Mouse (Mus musculus): Measurements from ENCODE around the gene Ddb1. TPM values are rescaled to one million over a fixed set of nuclear protein-coding genes. Genes with fewer than 3 reads are reported as not detected.
A peak's percentile ranks its signal among the peaks of the same experiment; 100 is the strongest.

The Ddb1 gene
- polyA plus RNA-seq, 1 experiment from 2014 or later = 247 TPM

DNA sequence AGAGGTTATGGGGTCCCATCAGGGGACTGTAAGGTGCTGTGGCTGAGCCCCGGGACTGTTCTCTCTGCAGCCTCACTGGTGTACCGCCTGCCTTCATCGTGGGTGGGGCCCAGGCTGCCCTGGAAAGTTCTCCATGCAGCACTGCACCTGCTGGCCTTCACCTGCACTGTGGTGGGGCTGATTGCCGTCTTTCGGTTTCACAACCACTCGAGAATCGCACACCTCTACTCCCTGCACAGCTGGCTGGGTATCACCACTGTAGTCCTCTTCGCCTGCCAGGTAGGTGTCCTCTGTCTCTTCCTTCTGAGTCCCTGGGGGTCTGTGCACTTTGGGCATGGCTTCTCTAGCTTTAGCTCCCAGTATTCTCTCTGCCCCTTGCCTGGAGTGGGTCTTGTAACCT, 20.0 kb upstream of the Ddb1 start:
- no peak overlapping the region for H3K9ac ChIP-seq (replicated peaks; ENCODE audit: low read length)
- H3K27ac ChIP-seq (replicated peaks; ENCODE audit: low read depth, low read length) = no peak overlapping the region
- H3K4me3 ChIP-seq (replicated peaks; ENCODE audit: low read depth, low read length) = no peak overlapping the region
- DNase-seq (no peak), ATAC-seq (ENCODE audit: low FRiP score, low TSS enrichment) (no peak)
- peaks cover 6% of the 10 kb centered on the region for H3K36me3 ChIP-seq (ENCODE audit: control insufficient read depth, insufficient read depth, low read length)
- no peaks in the 10 kb centered on the region for H3K4me1 ChIP-seq (ENCODE audit: control insufficient read depth, insufficient read depth, low read length)
- no peaks in the 10 kb centered on the region for H3K9me3 ChIP-seq (ENCODE audit: control insufficient read depth, low read length)
- H3K27me3 ChIP-seq (ENCODE audit: control insufficient read depth, insufficient read depth, low read length) = no peaks in the 10 kb centered on the region
- H3K4me2 ChIP-seq (ENCODE audit: low read length) = no peak overlapping the region
- WGBS = 91% methylated on average over 8 of the region's 8 CpGs

DNA sequence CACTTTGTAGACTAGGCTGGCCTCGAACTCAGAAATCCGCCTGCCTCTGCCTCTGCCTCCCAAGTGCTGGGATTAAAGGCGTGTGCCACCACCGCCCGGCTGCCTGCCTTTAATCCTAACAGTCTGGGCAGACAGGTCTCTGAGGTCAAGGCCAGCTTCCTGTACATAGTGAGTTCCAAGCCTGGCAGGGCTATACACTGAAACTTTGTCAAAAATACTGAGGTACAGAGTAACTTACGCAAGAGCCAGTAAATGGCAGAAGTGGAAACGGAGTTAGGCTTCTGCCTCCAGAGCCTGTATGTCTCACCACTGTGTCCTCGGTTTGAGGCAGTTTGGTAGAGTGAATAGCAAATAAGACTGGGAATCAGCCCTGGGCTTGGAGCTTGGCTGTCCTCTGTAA, 17.9 kb upstream of the Ddb1 start:
- Histone ChIP-seq H3K4me2 (ENCODE audit: low read length) (no peak overlapping the region), H3K9me3 (ENCODE audit: control insufficient read depth, low read length) (no peaks in the 10 kb centered on the region), H3K36me3 (ENCODE audit: control insufficient read depth, insufficient read depth, low read length) (peaks cover 11% of the 10 kb centered on the region), H3K27me3 (ENCODE audit: control insufficient read depth, insufficient read depth, low read length) (no peaks in the 10 kb centered on the region), H3K4me3 (replicated peaks; ENCODE audit: low read depth, low read length) (no peak overlapping the region), H3K4me1 (ENCODE audit: control insufficient read depth, insufficient read depth, low read length) (no peaks in the 10 kb centered on the region), H3K27ac (replicated peaks; ENCODE audit: low read depth, low read length) (no peak overlapping the region), H3K9ac (replicated peaks; ENCODE audit: low read length) (no peak overlapping the region)
- no peak for DNase-seq
- WGBS = 91% methylated on average over 8 of the region's 8 CpGs
- no peak for ATAC-seq (ENCODE audit: low FRiP score, low TSS enrichment)

DNA sequence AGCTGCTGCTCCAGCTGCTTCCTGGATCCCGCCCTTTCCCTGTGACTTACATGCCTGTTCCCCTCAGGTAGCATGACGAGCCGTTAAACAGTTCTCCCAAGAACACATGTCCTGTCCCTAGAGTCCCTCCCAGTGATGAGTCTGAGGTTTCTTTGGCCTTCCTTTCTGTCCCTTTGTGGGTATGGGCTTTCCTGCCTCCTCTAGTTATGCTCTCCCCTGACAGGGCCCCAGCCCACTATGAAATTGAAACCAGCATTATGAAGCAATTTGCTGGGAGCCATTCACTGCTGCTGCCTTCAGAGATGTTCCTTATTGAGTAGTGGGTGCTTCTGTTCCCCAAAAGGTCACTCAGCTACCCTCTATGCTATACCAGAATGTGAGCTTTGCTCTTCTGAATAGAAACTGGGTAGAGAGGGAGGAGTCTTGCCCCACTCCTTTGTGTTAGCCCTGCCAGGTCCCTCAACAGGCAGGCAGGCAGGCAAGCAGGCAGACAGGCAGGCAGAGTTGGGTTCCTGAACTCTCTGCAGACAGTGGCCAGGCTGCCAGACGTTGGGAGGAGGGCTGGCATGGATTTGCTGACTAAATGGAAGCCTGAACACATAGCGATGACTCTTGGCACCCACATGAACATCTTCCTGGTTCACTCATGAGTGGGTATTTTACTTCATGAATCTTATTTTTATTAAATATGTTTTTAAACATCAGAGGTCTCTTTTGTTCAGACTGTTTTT, 15.8 kb upstream of the Ddb1 start:
- ATAC-seq (ENCODE audit: low FRiP score, low TSS enrichment) (no peak), DNase-seq (no peak)
- WGBS = 71% methylated on average over 5 of the region's 5 CpGs
- no peak overlapping the region for H3K4me2 ChIP-seq (ENCODE audit: low read length)
- H3K27me3 ChIP-seq (ENCODE audit: control insufficient read depth, insufficient read depth, low read length) = no peaks in the 10 kb centered on the region
- H3K4me1 ChIP-seq (ENCODE audit: control insufficient read depth, insufficient read depth, low read length) = no peaks in the 10 kb centered on the region
- no peaks in the 10 kb centered on the region for H3K9me3 ChIP-seq (ENCODE audit: control insufficient read depth, low read length)
- no peak overlapping the region for H3K4me3 ChIP-seq (replicated peaks; ENCODE audit: low read depth, low read length)
- peaks cover 31% of the 10 kb centered on the region for H3K36me3 ChIP-seq (ENCODE audit: control insufficient read depth, insufficient read depth, low read length)
- no peak overlapping the region for H3K27ac ChIP-seq (replicated peaks; ENCODE audit: low read depth, low read length)
- H3K9ac ChIP-seq (replicated peaks; ENCODE audit: low read length) = no peak overlapping the region

DNA sequence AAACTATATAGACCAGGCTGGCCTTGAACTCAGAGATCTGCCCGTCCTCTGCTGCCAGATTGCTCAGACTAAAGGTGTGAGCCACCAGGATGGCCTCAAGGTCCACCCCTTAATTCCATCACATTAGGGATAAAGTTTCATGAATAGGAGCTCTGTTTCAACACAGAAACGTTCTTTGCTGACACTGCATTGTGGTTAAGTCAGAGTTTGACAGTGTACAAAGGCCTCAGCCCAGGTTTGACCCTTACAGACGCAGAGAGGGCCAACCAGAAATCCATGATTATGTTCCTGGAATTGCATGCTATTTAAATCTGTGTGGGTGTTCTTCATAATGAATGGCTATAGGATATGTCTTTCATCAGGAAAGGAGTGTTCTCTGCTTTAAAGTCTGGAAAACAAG, 14.8 kb upstream of the Ddb1 start:
- Histone ChIP-seq H3K27ac (replicated peaks; ENCODE audit: low read depth, low read length) (no peak overlapping the region), H3K9me3 (ENCODE audit: control insufficient read depth, low read length) (no peaks in the 10 kb centered on the region), H3K4me2 (ENCODE audit: low read length) (no peak overlapping the region), H3K9ac (replicated peaks; ENCODE audit: low read length) (no peak overlapping the region), H3K27me3 (ENCODE audit: control insufficient read depth, insufficient read depth, low read length) (no peaks in the 10 kb centered on the region), H3K36me3 (ENCODE audit: control insufficient read depth, insufficient read depth, low read length) (peaks cover 39% of the 10 kb centered on the region), H3K4me1 (ENCODE audit: control insufficient read depth, insufficient read depth, low read length) (no peaks in the 10 kb centered on the region), H3K4me3 (replicated peaks; ENCODE audit: low read depth, low read length) (no peak overlapping the region)
- ATAC-seq (ENCODE audit: low FRiP score, low TSS enrichment) (no peak), DNase-seq (no peak)
- WGBS = 85% methylated on average over 3 of the region's 3 CpGs

DNA sequence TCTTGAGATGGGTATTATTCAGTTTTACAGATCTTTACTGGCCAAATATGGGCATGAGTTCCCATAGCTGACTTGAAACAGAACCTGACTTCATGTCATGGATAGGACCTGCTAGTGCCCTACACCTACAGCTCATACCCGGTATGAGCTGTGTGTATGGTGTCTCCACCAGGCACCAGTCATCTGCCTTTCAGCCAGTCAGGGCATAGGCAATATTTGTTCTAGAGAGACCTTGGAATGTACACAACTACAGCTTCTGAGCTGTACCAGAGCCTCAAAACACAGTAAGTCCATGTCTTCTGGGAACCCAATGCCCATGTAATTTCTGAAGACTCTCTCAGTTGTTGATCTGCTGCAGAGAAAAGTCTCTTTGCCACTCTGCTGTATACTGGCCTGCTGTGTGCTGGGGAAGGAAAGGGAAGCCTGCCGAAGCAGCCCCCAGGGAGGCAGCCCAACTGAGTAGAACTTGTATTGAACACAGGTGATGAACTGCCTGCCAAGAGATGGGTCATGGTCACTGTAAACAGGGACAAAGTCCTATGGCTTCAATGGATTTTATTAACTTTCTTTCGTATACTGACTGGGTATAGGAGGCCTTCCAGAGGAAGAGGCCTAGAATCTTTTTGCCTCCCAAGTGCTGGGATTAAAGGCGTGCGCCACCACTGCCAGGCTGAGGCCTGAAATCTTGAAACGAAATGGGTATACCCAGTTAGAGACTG, 13.3 kb upstream of the Ddb1 start:
- Histone ChIP-seq H3K9ac (replicated peaks; ENCODE audit: low read length) (no peak overlapping the region), H3K9me3 (ENCODE audit: control insufficient read depth, low read length) (no peaks in the 10 kb centered on the region), H3K4me2 (ENCODE audit: low read length) (no peak overlapping the region), H3K4me1 (ENCODE audit: control insufficient read depth, insufficient read depth, low read length) (no peaks in the 10 kb centered on the region), H3K27ac (replicated peaks; ENCODE audit: low read depth, low read length) (no peak overlapping the region), H3K27me3 (ENCODE audit: control insufficient read depth, insufficient read depth, low read length) (no peaks in the 10 kb centered on the region), H3K36me3 (ENCODE audit: control insufficient read depth, insufficient read depth, low read length) (peaks cover 44% of the 10 kb centered on the region), H3K4me3 (replicated peaks; ENCODE audit: low read depth, low read length) (no peak overlapping the region)
- 91% methylated on average over 6 of the region's 6 CpGs for WGBS
- ATAC-seq (ENCODE audit: low FRiP score, low TSS enrichment) = no peak
- DNase-seq = no peak

DNA sequence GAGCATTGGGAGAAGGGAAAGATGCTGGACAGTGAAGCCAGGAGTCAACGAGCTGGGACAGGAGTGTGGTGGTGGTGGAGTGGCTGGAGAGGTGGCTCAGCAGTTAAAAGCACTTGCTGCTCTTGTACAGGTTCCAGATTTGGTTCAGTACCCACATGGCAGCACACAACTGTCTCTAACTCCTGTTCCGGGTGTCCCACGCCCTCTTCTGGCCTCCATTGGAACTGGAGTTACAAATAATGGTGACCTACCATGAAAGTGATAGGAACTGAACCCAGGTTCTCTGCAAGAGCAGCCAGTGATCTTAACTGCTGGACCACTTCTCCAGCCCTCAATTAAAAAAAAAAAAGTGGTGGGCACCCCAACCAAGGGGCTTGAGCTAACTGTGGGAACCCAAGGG, 6.9 kb upstream of the Ddb1 start:
- Histone ChIP-seq H3K27me3 (ENCODE audit: control insufficient read depth, insufficient read depth, low read length) (no peaks in the 10 kb centered on the region), H3K36me3 (ENCODE audit: control insufficient read depth, insufficient read depth, low read length) (peaks cover 39% of the 10 kb centered on the region), H3K4me2 (ENCODE audit: low read length) (no peak overlapping the region), H3K9ac (replicated peaks; ENCODE audit: low read length) (no peak overlapping the region), H3K4me3 (replicated peaks; ENCODE audit: low read depth, low read length) (no peak overlapping the region), H3K4me1 (ENCODE audit: control insufficient read depth, insufficient read depth, low read length) (peaks cover 8% of the 10 kb centered on the region; the same call in 1 of the 2 replicates), H3K27ac (replicated peaks; ENCODE audit: low read depth, low read length) (no peak overlapping the region), H3K9me3 (ENCODE audit: control insufficient read depth, low read length) (no peaks in the 10 kb centered on the region)
- 38% methylated on average over 3 of the region's 3 CpGs for WGBS
- DNase-seq (no peak), ATAC-seq (ENCODE audit: low FRiP score, low TSS enrichment) (no peak)

DNA sequence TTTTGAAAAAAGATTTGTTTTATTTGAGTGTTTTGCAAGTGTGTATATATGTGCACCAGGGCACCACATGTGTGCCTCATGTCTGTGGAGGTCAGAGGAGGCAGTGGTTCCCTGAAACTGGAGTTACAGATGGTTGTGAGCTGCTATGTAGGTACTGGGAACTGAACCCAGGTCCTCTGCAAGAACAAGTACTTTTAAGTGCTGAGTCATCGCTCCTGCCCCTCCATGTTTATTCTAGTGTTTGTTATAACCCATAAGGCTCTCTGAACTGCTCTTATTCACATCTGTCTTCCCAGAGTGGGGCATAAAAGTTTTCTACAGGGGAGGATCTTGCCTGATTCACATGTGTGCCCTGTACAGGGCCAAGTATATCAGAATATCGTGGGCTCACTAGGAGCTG, 5.5 kb upstream of the Ddb1 start:
- no peak for DNase-seq
- Histone ChIP-seq H3K36me3 (ENCODE audit: control insufficient read depth, insufficient read depth, low read length) (peaks cover 27% of the 10 kb centered on the region), H3K27me3 (ENCODE audit: control insufficient read depth, insufficient read depth, low read length) (no peaks in the 10 kb centered on the region), H3K4me2 (ENCODE audit: low read length) (no peak overlapping the region), H3K4me1 (ENCODE audit: control insufficient read depth, insufficient read depth, low read length) (peaks cover 14% of the 10 kb centered on the region), H3K27ac (replicated peaks; ENCODE audit: low read depth, low read length) (no peak overlapping the region), H3K4me3 (replicated peaks; ENCODE audit: low read depth, low read length) (no peak overlapping the region), H3K9ac (replicated peaks; ENCODE audit: low read length) (no peak overlapping the region), H3K9me3 (ENCODE audit: control insufficient read depth, low read length) (no peaks in the 10 kb centered on the region)
- WGBS = 97% methylated on average over 2 of the region's 2 CpGs
- no peak for ATAC-seq (ENCODE audit: low FRiP score, low TSS enrichment)

DNA sequence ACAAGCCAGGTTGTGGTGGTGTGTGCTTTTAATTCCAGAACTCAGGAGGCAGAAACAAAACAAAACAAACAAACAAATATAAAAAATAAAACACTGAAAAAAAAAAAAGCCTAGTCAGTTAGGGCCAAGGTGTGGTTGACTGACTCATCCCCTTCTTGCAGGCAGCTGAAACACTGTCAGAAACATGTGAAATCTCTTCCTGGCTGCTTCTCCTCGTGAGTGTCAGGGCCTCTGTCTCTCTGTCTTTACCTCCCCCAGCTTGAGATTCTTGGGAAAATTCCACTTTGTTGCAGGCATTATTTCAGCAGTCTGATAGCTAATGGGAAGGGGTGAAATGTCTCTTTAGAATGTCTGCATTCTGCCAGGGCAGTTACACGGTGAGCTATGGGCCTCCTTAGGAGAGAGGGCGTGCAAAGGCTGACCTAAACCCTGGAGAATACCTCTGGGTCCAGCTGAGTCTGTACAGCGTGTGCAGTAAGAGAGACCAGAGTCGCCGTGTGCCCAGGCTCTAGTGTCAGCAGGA, 2.8 kb upstream of the Ddb1 start:
- Histone ChIP-seq H3K4me2 (ENCODE audit: low read length) (peak overlapping the region; percentile 68), H3K4me1 (ENCODE audit: control insufficient read depth, insufficient read depth, low read length) (peaks cover 26% of the 10 kb centered on the region), H3K9ac (replicated peaks; ENCODE audit: low read length) (peak overlapping the region; percentile 78), H3K27ac (replicated peaks; ENCODE audit: low read depth, low read length) (peak overlapping the region; percentile 97), H3K9me3 (ENCODE audit: control insufficient read depth, low read length) (no peaks in the 10 kb centered on the region), H3K36me3 (ENCODE audit: control insufficient read depth, insufficient read depth, low read length) (peaks cover 18% of the 10 kb centered on the region; the same call in 1 of the 2 replicates), H3K27me3 (ENCODE audit: control insufficient read depth, insufficient read depth, low read length) (no peaks in the 10 kb centered on the region), H3K4me3 (replicated peaks; ENCODE audit: low read depth, low read length) (peak overlapping the region; percentile 33)
- ATAC-seq (ENCODE audit: low FRiP score, low TSS enrichment) (peak; percentile 28; the same call in 1 of the 2 replicates), DNase-seq (no peak)
- 0% methylated on average over 6 of the region's 6 CpGs for WGBS

Measured in midbrain, embryonic 14.5 days (tissue).